Mouse (Mus musculus) gastrocnemius, postnatal 14 days (tissue): Measurements from ENCODE around the gene Olfr541. TPM values are rescaled to one million over a fixed set of nuclear protein-coding genes. Genes with fewer than 3 reads are reported as not detected.
"Not testable (repeated sequence)": the region's sequence is repeated elsewhere in the genome, so short reads cannot be mapped to it uniquely, and the experiment has no call there.

Experiments used
- DNase-seq: peaks from one replicate; pipeline ENCODE4 v3.0.0; 2021; ENCODE audit warnings: mixed read lengths
- intact Hi-C: fragments of 180-260 bp; cut with DNase I; formaldehyde crosslinking; loops from one replicate; pipeline ENCODE4 v1.15.1; 2025; ENCODE audit warnings: low total_unique reads
- long read RNA-seq, 2 experiments: library from polyadenylated mRNA; stranded (forward); transcript quantifications; one replicate each; pipeline ENCODE4 v2.0.0; 2021
- total RNA-seq, 2 experiments: library from RNA; stranded (reverse); gene quantifications; 2 replicates each; pipeline ENCODE4 v1.2.3; 2021

Olfr541 gene
- not detected for total RNA-seq
- long read RNA-seq, experiment 1, result 0 reads
- long read RNA-seq, experiment 2, result 0 reads

GRCm38 (mm10) chr7:140696967-140697366, at the start of gene Olfr541:
Gene Olfr541, plus strand, starts transcription at chr7:140697267.
- intact Hi-C loops, result no loop called here

GRCm38 (mm10) chr7:140659630-140660029, 37.4 kb upstream of the Olfr541 start, which contains the start of gene Olfr539:
Gene Olfr539, plus strand, starts transcription at chr7:140659930.
- intact Hi-C loops, result no loop called here
- no peak for DNase-seq

More at GRCm38 (mm10) chr7:140696967-140697366, at the start of gene Olfr541:
- no peak for DNase-seq

- intact Hi-C loops, DNase-seq: not testable (repeated sequence)
Measured at GRCm38 (mm10) chr7:140670693-140671092, 26.4 kb upstream of the Olfr541 start.

- intact Hi-C loops, result no loop called here
- DNase-seq, result no peak
Measured at GRCm38 (mm10) chr7:140675863-140676262, 21.2 kb upstream of the Olfr541 start.

GRCm38 (mm10) chr7:140679591-140679990, 17.5 kb upstream of the Olfr541 start:
- DNase-seq, intact Hi-C loops: not testable (repeated sequence)

- intact Hi-C loops, result no loop called here
- DNase-seq, result no peak
Measured at GRCm38 (mm10) chr7:140681651-140682050, 15.4 kb upstream of the Olfr541 start, which contains the start of gene Olfr45. Gene Olfr45, plus strand, starts transcription at chr7:140681951.

GRCm38 (mm10) chr7:140706348-140706747, 9.3 kb downstream of the Olfr541 start:
- intact Hi-C loops, result no loop called here
- DNase-seq, result no peak

- intact Hi-C loops, result no loop called here
- DNase-seq, result no peak
Measured at GRCm38 (mm10) chr7:140707536-140708284, 10.6 kb downstream of the Olfr541 start.

GRCm38 (mm10) chr7:140717155-140718055, 20.3 kb downstream of the Olfr541 start:
- intact Hi-C loops, result no loop called here
- DNase-seq, result no peak

- DNase-seq, result no peak
- intact Hi-C loops, result no loop called here
Measured at GRCm38 (mm10) chr7:140721095-140721494, 24.0 kb downstream of the Olfr541 start.

GRCm38 (mm10) chr7:140725558-140725957, 28.5 kb downstream of the Olfr541 start:
- intact Hi-C loops, result no loop called here
- DNase-seq, result no peak

- intact Hi-C loops, result no loop called here
Measured at GRCm38 (mm10) chr7:140733162-140733561, 36.1 kb downstream of the Olfr541 start.

GRCm38 (mm10) chr7:140747402-140747801, 50.3 kb downstream of the Olfr541 start:
- no peak for DNase-seq
- intact Hi-C loops, result no loop called here

More at GRCm38 (mm10) chr7:140733162-140733561, 36.1 kb downstream of the Olfr541 start:
- no peak for DNase-seq

GRCm38 (mm10) chr7:140748116-140748826, 51.2 kb downstream of the Olfr541 start:
- intact Hi-C loops, result no loop called here
- DNase-seq, result no peak

- intact Hi-C loops, result no loop called here
- DNase-seq, result no peak
Measured at GRCm38 (mm10) chr7:140748827-140749160, 51.7 kb downstream of the Olfr541 start.

GRCm38 (mm10) chr7:140754556-140754955, 57.5 kb downstream of the Olfr541 start:
- intact Hi-C loops, result no loop called here
- no peak for DNase-seq
